Mouse (Mus musculus): ENCODE measurements around the gene Serpina3c. TPM values are rescaled to one million over a fixed set of nuclear protein-coding genes. Genes with fewer than 3 reads are reported as not detected.

The Serpina3c gene
- total and polyA plus RNA-seq, 3 experiments: not detected

GRCm38 (mm10) chr12:104174747-104175146, 21.1 kb upstream of the Serpina3c start:
- TF ChIP-seq ELF1 (IDR thresholded peaks at IDR 0.05; ENCODE audit: low read depth, low read length) (no peak), BHLHE40 (IDR thresholded peaks at IDR 0.05; ENCODE audit: low read depth, low read length) (no peak), EP300 (IDR thresholded peaks at IDR 0.05; ENCODE audit: low read length) (no peak), PAX5 (IDR thresholded peaks at IDR 0.05; ENCODE audit: low read length) (no peak), ZKSCAN1 (IDR thresholded peaks at IDR 0.05; ENCODE audit: borderline replicate concordance, low read depth, low read length) (no peak), SIN3A (IDR thresholded peaks at IDR 0.05; ENCODE audit: low read length) (no peak), MAFK (IDR thresholded peaks at IDR 0.05; ENCODE audit: insufficient replicate concordance, low read length) (no peak), MXI1 (IDR thresholded peaks at IDR 0.05; ENCODE audit: low read depth, low read length) (no peak), CHD1 (IDR thresholded peaks at IDR 0.05; ENCODE audit: low read depth, low read length) (no peak), MAX (IDR thresholded peaks at IDR 0.05; ENCODE audit: low read length) (no peak), USF1 (IDR thresholded peaks at IDR 0.05; ENCODE audit: low read depth, low read length) (no peak), POLR2AphosphoS2 (IDR thresholded peaks at IDR 0.05; ENCODE audit: low read depth, low read length) (no peak), CTCF (conservative IDR thresholded peaks at IDR 0.05 in 1 of 2, IDR thresholded peaks at IDR 0.05 in 1 of 2; ENCODE audit: low read depth in 2 of 2, low read length in 2 of 2) (no peak), HCFC1 (IDR thresholded peaks at IDR 0.05; ENCODE audit: low read depth, low read length) (no peak), RAD21 (IDR thresholded peaks at IDR 0.05; ENCODE audit: low read depth, low read length) (no peak), USF2 (conservative IDR thresholded peaks at IDR 0.05; ENCODE audit: low read depth, low read length) (no peak), POLR2A (IDR thresholded peaks at IDR 0.05; ENCODE audit: low read depth, low read length) (no peak), KAT2A (IDR thresholded peaks at IDR 0.05; ENCODE audit: insufficient replicate concordance, low read length) (no peak)
- Histone ChIP-seq H3K4me2 (ENCODE audit: insufficient read depth, low read depth, poor library complexity, severe bottlenecking) (no peak overlapping the region), H3K4me1 (ENCODE audit: control insufficient read depth in 1 of 2, insufficient read depth in 2 of 2) (no peaks in the 10 kb centered on the region), H3K36me3 (replicated peaks in 1 of 2; ENCODE audit: control insufficient read depth in 1 of 2, insufficient read depth in 1 of 2, low read length in 1 of 2) (no peaks in the 10 kb centered on the region), H3K9me3 (replicated peaks; ENCODE audit: low read length) (peaks cover 3% of the 10 kb centered on the region), H3K27me3 (replicated peaks) (peaks cover 21% of the 10 kb centered on the region), H3K79me2 (replicated peaks; ENCODE audit: control insufficient read depth, extremely low read depth, insufficient read depth, poor library complexity, severe bottlenecking) (no peaks in the 10 kb centered on the region), H3K4me3 (replicated peaks in 1 of 3; ENCODE audit: low read depth in 2 of 3, low read length in 2 of 3, poor library complexity in 1 of 3) (no peak overlapping the region), H3K9ac (ENCODE audit: insufficient read depth, low read depth) (no peak overlapping the region), H3K27ac (ENCODE audit: insufficient read depth, low read depth) (no peak overlapping the region)
- DNase-seq (ENCODE audit: extremely low read depth): no peak
- in situ Hi-C loops (cut with MboI; ENCODE audit: low pct_ligation_motif_present, low pct_unique_long_range_greater_than_20kb, low sequenced_read_pairs): no loop called here
- dilution Hi-C loops (cut with MboI; ENCODE audit: extremely low pct_ligation_motif_present, extremely low pct_unique_long_range_greater_than_20kb, low sequenced_read_pairs): no loop called here

GRCm38 (mm10) chr12:104153041-104153645, 527 bp downstream of the Serpina3c start:
- Histone ChIP-seq H3K36me3 (replicated peaks in 1 of 2; ENCODE audit: control insufficient read depth in 1 of 2, insufficient read depth in 1 of 2, low read length in 1 of 2) (no peaks in the 10 kb centered on the region), H3K27me3 (replicated peaks) (peaks cover 38% of the 10 kb centered on the region), H3K79me2 (replicated peaks; ENCODE audit: control insufficient read depth, extremely low read depth, insufficient read depth, poor library complexity, severe bottlenecking) (no peaks in the 10 kb centered on the region), H3K9me3 (replicated peaks; ENCODE audit: low read length) (no peaks in the 10 kb centered on the region), H3K4me2 (ENCODE audit: insufficient read depth, low read depth, poor library complexity, severe bottlenecking) (no peak overlapping the region), H3K4me3 (replicated peaks in 1 of 3; ENCODE audit: low read depth in 2 of 3, low read length in 2 of 3, poor library complexity in 1 of 3) (no peak overlapping the region), H3K4me1 (ENCODE audit: control insufficient read depth in 1 of 2, insufficient read depth in 2 of 2) (no peaks in the 10 kb centered on the region), H3K27ac (ENCODE audit: insufficient read depth, low read depth) (no peak overlapping the region), H3K9ac (ENCODE audit: insufficient read depth, low read depth) (no peak overlapping the region)
- TF ChIP-seq MAX (IDR thresholded peaks at IDR 0.05; ENCODE audit: low read length) (no peak), EP300 (IDR thresholded peaks at IDR 0.05; ENCODE audit: low read length) (no peak), MEF2A (IDR thresholded peaks at IDR 0.05; ENCODE audit: borderline replicate concordance, low read depth, low read length) (no peak), ZNF384 (IDR thresholded peaks at IDR 0.05; ENCODE audit: low read depth, low read length) (no peak), ZMIZ1 (IDR thresholded peaks at IDR 0.05; ENCODE audit: low read depth, low read length) (no peak), E2F4 (IDR thresholded peaks at IDR 0.05; ENCODE audit: insufficient replicate concordance, low read depth, low read length) (no peak)
- no peak for DNase-seq (ENCODE audit: extremely low read depth)
- dilution Hi-C loops (cut with MboI; ENCODE audit: extremely low pct_ligation_motif_present, extremely low pct_unique_long_range_greater_than_20kb, low sequenced_read_pairs) (no loop called here), in situ Hi-C loops (cut with MboI; ENCODE audit: low pct_ligation_motif_present, low pct_unique_long_range_greater_than_20kb, low sequenced_read_pairs) (no loop called here)

Measured in CH12.LX (cell line).